Mouse (Mus musculus): Measurements from ENCODE around the gene Cenps. TPM values are rescaled to one million over a fixed set of nuclear protein-coding genes. Genes with fewer than 3 reads are reported as not detected.
"Not testable (repeated sequence)": the region's sequence is repeated elsewhere in the genome, so short reads cannot be mapped to it uniquely, and the experiment has no call there.

The Cenps gene
- total RNA-seq (2022) = 10 to 100 TPM in 2 of 4 experiments, 1 to 10 TPM in 2; 6.5 to 10.8 (median 9.4) TPM

DNA sequence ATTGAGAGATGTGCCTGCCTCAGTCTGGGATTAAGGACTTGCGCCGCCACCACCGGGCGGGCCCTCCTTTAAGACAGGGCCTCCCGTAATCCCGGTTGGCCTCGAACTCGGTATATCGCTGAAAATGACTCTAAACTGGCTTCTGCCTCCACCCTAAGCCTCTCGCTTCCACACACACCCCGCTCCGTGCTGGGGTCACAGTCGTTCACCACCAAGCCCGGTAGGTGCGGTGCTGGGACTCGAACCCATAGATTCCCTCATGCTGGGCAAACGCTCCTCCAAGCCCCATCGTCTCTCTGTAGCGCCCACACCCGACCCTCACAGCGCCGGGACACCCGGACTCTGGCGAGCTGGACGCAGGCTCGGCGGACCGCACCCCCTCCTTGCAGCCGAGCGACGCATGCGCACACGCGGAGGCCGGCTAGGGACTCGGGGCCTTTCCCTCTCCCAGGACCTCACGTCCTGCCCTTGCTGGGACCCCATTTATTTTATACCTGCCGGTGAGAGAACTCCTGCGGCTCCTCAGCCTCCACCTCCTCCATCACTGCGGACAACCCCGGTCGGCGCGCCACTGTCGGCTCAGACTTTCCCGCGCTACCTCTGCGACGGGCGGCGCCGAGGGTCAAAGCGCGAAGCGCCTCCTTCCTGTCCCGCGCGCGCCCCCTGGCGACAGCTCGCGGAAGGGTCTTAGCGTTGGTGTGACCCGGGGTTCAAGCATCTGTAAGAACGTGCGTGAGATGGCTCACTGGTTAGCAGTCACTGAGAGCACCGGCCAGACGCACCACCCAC is at the start of gene Cenps:
Gene Cenps (minus strand): TSS at position 648 of the 789 bp plus-strand sequence.
- peak; percentile 83 for DNase-seq (ENCODE audit: low spot score)

DNA sequence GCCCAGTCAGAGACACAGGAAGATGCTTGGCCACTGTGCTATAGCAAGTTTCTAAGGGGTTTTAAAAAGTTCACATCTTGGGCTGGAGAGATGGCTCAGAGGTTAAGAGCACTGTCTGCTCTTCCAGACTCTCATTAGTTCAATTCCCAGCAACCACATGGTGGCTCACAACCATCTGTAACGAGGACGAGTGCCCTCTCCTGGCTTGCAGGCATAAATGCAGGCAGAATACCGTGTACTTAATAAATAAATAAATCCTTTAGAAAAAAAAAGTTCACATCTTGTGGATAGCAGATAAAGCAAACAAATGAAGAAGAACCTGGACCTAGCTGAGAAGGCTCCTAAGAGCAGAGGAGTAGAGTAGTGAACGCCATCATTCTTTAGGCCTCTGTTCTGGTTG is 45.3 kb upstream of the Cenps start:
- DNase-seq (ENCODE audit: low spot score) = no peak

DNA sequence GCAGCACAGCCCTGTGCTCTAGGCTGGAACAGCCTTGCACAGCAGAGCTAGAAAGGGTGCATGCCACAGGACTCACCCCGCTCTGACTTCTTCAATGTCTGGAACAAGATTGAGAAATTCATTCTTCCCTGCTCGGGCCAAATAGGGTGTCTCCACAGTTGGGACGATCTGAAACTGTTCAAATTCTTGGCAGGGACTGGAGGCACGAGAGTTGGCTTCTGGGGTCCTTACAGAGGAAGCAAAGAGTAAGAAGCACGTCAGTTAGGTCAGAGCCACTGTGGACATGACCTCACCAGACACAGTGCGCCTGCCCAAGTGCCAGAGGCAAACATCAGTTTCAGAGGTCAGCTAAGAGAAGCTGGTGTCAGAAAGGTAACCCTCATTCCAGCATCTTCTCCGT is 44.8 kb upstream of the Cenps start:
- DNase-seq (ENCODE audit: low spot score) = peak; percentile 41

DNA sequence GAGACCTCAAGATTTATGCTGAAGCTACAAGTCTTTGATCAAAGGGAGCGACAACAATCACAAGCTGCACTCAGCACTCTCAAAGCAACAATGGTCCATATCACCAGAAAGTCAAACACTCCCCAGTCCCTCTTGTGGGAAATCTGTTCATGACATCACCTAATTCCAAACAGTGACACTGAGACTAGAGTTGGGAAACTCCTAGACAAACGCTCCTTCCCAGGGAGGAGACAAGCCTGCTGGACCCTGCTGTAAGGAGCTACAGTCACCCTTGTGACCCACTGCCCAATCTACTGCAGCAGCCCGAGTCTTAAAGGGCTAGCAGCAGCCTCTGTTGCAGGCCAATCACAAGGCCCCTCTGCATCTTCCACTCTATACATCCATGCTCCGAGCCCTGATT is 42.1 kb upstream of the Cenps start:
- no peak for DNase-seq (ENCODE audit: low spot score)

DNA sequence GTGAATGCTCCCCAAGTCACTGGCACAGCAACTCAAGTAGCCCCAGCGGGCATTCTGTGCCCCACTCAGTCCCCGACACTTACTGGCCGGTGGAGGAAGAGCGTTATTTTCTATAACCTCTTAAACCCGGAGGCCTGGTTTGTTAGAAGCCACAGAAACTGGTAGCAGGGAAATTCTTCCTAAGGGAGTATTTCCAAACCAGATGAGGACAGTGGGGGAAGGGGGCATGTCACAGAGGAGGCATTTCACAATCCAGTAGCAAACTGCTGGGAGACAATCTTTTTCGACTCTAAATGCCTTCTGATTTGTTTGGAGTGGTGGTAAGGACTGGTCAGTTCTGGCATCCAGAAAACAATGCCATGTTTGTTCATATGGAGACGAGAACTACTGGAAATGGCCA is 41.7 kb upstream of the Cenps start:
- DNase-seq (ENCODE audit: low spot score) = no peak

DNA sequence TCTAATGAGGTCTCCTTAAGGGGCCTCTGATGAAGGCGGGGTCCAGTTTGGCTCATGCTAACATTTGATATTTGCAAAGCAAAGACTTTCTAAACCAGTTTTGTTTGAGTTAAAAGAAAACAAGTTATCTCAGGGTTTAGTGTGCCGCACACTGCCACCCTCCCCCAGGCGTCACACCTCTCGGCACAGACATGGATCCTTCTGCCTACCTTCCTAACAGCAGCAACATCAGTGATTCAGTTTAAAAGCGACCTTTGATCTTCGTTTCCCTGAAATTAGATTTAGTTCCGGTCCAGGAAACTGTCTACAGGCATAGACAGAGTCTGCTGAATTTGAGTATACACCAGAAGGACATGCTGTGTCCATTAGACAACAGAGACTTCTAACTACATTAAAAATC is 40.9 kb upstream of the Cenps start:
- DNase-seq (ENCODE audit: low spot score) = no peak

DNA sequence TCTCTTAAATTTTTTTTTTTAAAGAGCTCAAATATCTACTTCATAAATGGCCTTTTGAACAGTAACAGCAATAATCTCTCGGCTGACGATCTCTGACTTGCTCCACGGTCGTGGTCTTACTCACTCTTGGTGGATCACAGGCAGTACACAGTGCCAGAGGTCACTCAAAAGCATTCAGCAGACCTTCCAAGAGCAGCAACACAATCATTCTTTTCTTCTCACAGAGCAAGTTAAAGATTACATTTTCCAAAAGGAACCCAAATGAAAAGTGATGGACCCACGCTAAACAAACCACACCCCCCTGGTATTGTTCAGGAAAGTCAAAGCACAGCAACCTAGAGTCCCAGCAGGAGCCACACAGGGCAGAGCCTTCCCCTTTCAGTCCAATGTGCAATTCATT is 39.6 kb upstream of the Cenps start:
- no peak for DNase-seq (ENCODE audit: low spot score)

DNA sequence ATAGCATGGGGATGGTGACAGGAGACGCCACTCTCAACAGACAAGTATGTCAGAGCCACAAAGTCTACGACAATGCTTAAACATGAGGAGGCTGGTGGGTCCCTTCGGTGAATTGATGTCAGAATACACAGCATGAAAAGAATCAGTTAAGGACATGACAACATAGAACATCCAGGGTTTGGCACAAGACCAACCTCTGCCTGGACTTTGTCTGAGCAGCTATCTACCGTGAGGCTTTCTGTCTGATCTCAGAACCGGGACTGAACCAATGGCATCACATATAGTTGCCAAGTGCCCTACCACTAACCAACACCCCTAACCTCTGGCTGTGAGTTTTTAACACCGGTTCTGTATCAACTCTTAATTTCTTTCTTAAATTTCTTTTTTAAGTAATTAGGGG is 39.2 kb upstream of the Cenps start:
- no peak for DNase-seq (ENCODE audit: low spot score)

DNA sequence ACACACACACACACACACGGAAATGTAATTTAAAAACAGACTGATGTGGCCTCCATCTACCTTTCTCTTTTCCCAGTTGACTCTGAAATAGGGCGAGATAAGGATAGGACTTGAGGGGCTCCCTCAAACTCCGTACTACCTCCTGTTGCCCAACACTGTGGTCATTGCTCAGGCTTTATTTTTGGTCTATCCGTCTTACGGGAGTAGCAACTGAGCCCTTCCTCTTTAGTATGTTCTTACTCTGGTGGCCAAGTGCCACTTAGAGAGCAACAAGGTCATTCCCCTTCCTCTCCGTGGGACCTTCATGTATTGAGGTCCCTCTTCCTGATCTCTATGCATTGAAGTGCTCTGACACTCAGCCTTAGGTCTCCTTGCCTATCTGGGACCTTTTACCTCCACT is 36.2 kb upstream of the Cenps start:
- no peak for DNase-seq (ENCODE audit: low spot score)

DNA sequence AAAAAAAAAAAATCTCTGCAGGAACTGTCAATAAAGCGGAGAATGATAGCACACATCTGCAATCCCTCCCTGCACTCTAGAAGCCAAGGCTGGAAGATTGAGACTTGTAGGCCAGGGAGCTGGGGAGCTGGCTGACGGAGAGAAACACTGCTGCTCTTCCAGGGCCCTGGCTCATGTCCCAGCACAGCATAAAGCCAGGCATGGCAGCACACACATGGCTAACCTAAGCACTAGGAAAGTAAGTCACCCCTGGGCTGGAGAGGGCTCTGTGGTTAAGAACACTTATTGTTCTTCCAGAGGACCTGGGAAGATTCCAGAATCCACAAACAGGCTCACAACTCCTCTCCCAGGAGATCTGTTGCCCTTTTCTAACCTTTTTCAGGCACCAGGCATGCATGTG is 35.2 kb upstream of the Cenps start:
- DNase-seq (ENCODE audit: low spot score) = peak; percentile 64

DNA sequence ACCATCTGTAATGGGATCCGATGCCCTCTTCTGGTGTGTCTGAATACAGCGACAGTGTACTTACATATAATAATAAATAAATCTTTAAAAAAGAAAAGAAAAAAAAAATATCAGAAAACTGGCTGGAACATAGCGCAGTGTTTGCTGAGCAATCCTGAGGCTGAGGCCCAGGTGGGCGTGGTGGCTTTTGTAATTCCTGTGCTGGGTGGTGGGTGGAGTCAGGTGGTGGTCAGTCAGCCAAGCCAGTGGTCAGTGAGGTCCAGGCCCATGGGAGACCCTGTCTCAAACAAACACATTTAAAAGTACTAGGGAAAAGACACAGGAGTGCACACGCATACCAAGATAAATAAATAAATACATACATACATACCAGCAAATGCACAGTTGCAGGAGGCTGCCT is 34.7 kb upstream of the Cenps start:
- no peak for DNase-seq (ENCODE audit: low spot score)

DNA sequence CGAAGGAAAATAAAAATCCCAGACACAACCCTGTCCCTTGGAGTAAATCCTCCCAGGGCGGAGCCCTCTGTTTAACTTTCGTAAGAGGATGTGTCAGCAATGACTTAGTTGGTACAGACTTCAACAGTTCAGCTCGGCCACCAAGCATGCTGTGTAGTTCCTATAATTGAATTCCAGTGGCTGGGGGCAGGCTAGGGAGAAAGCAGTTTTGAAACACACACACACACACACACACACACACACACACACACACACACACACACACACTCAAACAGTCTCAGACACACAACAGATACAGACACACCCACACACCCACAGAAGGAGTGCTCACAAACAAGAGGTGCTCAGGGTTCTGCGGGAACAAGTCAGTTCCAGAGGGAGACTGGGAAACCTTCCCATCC is 34.2 kb upstream of the Cenps start:
- no peak for DNase-seq (ENCODE audit: low spot score)

DNA sequence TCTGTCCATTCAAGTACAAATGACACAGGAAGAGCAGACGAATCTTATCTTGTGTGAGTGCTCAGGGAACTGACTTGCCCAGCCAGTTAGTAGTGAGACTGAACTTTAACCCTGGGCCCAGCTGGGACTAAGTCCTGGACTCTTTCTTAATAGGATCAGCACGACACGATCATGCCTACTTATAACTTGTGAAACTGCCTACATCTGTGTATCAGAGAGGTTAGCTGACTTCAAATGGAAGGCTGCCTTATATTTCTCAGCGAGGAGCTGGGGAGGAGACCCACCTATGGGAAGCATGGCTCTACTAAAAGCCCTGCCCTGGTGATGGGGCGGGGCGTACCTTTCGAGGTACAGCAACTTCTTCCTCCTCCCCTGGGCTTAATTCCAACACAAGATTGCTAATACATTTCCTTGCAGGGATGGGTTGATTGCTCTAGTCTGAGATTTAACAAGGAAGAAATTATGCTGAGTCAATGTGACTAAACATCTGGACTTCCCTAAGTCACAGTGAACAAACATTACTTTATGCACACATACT is 33.0 kb upstream of the Cenps start:
- no peak for DNase-seq (ENCODE audit: low spot score)

DNA sequence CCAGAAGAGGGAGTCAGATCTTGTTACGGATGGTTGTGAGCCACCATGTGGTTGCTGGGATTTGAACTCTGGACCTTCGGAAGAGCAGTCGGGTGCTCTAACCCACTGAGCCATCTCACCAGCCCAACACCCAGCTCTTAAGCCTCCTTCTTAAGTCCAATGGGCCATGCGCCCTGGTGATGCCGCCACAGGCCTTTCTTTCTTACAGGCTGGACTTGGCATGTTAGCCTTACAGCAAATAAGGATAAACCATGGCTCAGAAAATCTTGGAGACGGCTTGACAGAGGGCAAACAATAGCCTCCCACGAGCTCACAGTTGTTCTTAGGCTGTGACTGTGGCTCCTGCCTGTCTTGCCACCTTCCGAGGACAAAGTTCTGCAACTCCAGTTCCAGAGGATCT is 32.5 kb upstream of the Cenps start:
- DNase-seq (ENCODE audit: low spot score) = not testable (repeated sequence)

DNA sequence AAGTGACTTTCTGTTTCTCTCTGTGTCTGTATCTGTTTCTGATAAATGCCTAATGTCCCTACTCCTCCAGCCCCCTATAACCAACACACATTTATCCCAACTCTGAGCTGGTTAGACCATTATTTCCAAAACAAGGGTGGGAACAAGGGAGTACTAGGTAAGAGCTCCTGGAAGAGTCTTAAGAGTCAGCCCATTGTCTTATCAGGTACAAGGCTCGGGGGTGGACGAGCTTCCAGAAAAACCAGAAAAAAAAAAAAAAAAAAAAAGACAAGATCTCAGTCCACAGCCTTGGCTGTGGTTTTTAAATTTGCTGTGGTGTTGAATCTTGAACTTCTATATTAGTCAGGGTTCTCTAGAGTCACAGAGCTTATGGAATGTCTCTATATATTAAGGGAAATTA is 30.6 kb upstream of the Cenps start:
- DNase-seq (ENCODE audit: low spot score) = no peak

DNA sequence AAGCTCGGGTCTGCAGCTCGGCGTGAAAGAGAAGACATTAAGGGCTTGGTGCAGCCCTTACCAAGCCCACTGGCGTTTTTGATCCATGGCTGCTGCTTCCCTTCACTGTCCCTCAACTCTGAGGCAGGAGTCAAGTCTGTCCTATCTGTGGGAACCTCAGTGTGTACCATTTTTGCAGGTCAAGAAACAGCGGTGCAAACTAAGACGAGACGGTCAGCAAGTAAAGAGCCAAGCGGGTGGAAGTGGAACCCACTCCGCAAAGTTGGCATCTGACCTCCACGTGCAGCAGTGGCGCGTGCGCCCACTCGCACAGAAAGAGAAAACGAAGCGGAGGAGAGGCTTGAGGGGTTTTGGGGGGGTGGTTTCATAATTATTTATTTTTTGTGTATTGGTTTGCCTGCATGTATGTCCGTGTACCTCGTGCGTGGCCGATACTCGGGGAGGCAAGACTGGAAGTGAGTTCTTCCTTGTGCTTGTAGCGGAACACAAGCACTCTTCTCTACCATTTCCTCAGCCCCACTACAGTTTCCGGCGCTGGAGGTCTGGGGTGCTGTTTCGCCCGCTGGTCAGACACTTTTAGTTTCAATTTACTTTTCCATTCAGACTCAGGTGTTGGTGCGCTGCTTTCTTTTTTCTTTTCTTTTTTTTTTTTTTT is 29.7 kb upstream of the Cenps start:
- no peak for DNase-seq (ENCODE audit: low spot score)

DNA sequence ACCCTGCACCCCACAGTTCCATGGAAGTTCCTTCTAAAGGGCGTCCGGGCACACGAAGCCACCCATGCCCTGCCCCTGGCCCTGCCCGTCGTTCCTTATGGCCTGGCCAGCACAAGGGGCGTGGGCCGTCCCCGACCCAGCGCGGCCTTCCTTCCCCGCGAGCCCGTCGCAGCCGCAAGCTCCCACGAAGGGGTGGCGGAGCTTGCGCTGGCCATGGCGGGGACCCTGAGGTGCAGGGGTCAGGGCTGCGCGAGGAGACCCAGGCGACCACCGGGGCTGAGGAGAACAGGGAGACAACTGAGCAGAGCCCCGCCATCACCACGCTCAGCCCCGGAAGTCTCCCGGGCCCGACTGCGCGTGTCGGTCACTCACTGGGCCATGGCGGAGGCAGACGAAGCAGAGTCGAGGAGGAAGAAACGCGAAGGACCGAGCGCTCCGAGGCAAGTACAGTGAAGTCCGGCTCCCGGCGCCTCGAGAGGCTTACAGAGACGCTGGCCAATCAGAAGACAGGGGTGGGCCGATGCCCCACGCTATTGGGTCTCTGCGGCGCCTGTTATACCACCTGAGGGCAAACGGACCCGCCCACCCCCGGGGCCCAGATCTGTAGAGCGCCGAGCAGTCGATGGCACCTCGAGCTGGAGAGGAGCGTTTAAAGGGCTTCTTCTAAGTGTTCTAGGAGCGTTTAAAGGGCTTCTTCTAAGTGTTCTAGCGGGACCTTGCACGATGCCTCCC is 29.0 kb upstream of the Cenps start, which contains the start of gene Pgd:
Gene Pgd (minus strand): TSS at position 557 of the 732 bp plus-strand sequence.
- DNase-seq (ENCODE audit: low spot score) = peak; percentile 97

DNA sequence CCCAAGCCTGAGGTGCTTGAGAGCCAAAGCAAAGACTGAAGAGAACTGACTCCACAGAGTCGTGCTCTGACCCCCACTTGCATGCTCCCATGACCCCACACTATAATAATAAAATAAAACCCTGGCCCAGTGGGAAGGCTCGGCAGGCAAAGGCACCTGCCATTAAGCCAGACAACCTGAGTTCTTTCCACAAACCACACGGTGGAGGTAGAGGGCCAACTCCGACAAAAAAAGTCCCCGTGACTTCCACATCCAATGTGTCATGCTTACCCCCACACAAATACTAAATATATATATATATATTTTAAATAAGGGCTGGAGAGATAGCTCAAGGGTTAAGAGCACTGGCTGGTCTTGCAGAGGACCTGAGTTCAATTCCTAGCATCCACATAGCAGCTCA is 26.7 kb upstream of the Cenps start:
- DNase-seq (ENCODE audit: low spot score) = no peak

DNA sequence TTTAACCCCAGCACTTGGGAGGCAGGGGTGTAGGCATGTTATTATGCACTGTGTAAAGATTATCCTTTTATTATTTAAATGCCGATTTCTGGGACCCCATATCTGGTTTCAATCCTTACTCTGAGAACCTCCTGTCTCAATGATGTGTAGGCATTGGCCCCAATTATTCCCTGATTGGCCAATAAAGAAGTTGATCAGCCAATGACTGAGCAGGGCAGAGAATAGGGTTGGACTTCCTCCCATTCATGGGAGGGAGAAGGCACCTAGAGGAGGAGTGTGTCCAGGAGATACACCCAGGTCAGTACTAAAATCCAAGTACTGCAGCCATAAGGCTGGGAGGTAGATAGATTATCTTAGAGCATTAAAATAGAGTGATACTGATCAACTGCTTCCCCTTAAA is 25.8 kb upstream of the Cenps start:
- DNase-seq (ENCODE audit: low spot score) = no peak

DNA sequence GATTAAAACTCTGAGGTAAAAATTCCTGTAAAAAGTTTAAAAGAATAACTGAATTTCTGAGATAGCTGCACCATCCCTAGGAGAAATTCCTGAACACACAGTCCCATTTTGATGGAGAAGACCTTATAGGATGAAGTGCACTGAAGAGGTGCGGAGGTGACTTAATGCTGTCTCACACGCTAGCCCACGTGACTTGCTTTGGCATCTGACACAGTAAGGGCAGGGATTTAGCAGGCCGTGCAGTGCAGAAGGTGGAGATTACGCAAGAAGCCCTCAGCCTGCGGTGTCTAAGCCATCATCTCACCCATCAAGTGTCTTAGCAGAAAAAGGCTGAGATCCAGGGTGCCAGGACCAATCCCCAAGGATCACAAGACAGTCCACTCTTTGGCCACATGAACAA is 23.7 kb upstream of the Cenps start:
- DNase-seq (ENCODE audit: low spot score) = no peak

DNA sequence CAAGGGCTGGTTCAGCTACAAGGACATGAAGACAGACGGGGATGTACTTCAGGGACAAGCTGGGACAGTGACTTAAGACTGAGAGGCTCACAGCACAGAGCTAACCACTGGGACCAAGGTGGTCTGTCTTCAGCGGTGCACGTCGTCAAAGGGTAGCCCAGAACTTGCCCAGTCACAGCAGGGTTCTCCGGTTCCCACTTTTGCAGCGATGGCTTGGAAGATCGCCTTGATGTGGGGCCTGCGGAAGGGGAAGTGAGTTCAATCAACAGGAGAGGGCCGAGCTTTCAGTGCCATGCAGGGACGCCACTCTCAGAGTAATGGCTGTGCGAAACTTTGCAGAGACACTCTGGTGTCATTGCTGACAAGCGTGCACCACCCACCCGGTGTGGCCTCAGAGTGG is 22.5 kb upstream of the Cenps start:
- DNase-seq (ENCODE audit: low spot score) = no peak

DNA sequence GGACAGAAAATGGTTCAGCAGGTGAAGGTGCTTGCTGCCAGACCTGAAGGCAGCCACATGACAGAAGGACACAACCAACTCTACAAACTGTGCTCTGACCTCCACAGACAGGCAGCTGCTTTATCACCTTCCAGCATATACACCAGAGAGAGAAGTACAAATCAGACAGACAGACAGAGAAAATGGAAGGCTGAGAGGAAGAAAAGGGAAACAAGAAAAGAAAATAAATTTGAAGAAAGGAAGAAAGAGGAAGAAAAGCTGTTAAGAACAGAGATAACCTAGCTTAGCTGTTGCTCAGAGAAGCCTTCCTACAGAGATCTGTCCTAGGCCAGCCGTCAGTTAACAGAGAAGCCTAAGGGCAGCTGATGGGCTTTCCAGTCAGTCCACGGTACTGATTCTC is 21.8 kb upstream of the Cenps start:
- no peak for DNase-seq (ENCODE audit: low spot score)
